Mouse (Mus musculus) megakaryocyte, embryonic 14.5 days (primary cell): ENCODE measurements around the gene Chil1. TPM values are rescaled to one million over a fixed set of nuclear protein-coding genes. Genes with fewer than 3 reads are reported as not detected.
A peak's percentile ranks its signal among the peaks of the same experiment; 100 is the strongest.

ENCODE experiments used
- H3K27me3 ChIP-seq: replicated peaks from 2 replicates; pipeline ENCODE3; 2012; ENCODE audit warnings: inconsistent platforms
- H3K36me3 ChIP-seq: replicated peaks from 2 replicates; pipeline ENCODE3; 2012; ENCODE audit warnings: low read length, inconsistent platforms, mixed read lengths
- H3K4me1 ChIP-seq: 2 replicates; pipeline ENCODE4 v1.6.1; 2012; ENCODE audit warnings: inconsistent platforms
- H3K4me3 ChIP-seq: replicated peaks from 2 replicates; pipeline ENCODE3; 2012; ENCODE audit warnings: moderate library complexity, mild to moderate bottlenecking, inconsistent platforms
- H3K9me3 ChIP-seq: 2 replicates; pipeline ENCODE4 v1.6.1; 2012; ENCODE audit warnings: inconsistent platforms
- FLI1 ChIP-seq: IDR thresholded peaks from 2 replicates; pipeline ENCODE4 v1.6.1; 2012; ENCODE audit warnings: low read length, inconsistent platforms, mixed read lengths
- GATA1 ChIP-seq: IDR thresholded peaks from 3 replicates; pipeline ENCODE4 v1.6.1; 2012; ENCODE audit warnings: mixed read lengths, low read length, inconsistent platforms, borderline replicate concordance
- polyA plus RNA-seq: library from polyadenylated mRNA; stranded (reverse); fragments of >175 nt; gene quantifications from 2 replicates; pipeline ENCODE4 v1.2.3, GENCODE M21; 2012; ENCODE audit warnings: low replicate concordance; ENCODE audit not compliant: insufficient read depth

Chil1 gene
- polyA plus RNA-seq, 1 experiment, result 5.0 TPM

DNA sequence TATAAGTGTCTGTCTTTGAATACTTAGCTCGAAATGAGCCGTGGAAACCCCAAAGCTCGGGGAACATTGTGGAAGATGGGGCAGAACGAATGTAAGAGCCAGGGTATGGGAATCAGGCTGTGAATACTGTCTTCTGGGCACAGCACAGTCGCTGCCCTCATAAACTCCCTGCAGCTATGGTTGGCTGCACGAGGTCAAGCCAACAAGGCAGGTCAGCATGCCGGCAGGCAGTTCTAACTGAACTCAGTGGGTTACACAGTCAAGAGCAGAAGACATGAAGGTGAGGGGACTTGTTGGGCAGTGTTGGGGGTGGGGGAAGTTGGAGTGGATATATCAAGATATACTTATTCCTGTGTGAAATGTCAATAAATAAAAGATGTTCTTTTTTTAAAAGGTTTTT is 33.1 kb downstream of the Chil1 start:
- TF ChIP-seq FLI1, result no peak
- no peak for TF ChIP-seq GATA1
- no peak overlapping the region for H3K4me3 ChIP-seq
- peaks cover 3% of the 10 kb centered on the region; the same call in 1 of the 2 replicates for H3K4me1 ChIP-seq
- H3K27me3 ChIP-seq, result peaks cover 82% of the 10 kb centered on the region
- H3K36me3 ChIP-seq, result no peaks in the 10 kb centered on the region
- no peaks in the 10 kb centered on the region for H3K9me3 ChIP-seq

DNA sequence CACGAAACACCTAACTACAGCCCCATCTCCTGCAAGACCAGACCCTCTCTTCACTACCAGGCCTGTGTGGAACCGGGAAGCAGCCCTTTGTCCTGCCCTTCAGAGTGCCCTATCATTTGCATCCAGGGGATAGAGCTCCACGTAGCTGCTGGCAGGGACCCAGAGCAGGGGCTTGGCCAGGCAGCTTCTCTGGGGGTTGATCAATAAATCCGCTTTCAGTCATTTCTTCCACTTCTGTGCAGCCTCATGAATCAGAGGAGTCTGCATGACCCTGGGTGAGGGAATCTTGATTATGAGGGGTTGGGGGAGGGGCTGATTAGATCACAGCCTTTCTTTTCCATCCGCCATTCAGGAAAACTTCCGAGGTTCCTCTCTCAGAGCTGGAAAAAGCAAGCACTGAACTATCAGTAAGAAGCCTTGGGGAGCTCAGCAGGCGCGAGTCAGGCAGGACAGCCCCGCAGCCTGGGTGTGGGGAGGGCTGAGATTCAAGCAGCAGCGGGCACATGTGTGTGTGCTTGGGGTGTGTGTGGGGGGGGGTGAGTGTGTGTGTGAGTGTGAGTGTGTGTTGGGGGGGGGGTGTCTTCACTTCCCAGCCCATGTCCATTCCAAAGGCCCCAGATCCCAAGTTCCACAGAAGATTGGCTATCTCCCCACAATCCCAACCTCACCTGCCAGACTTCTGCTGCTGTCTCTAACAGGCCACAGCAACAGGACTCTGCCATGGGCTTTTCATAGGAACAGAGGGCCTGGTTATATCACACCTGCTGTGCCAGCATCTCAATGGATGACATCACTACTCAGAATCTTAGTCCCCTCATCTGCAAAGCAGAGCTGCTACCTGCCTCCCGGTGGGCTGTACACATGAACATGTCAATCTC is 34.0 kb downstream of the Chil1 start:
- TF ChIP-seq FLI1 (no peak), GATA1 (no peak)
- H3K4me3 ChIP-seq, result no peak overlapping the region
- H3K4me1 ChIP-seq, result peaks cover 9% of the 10 kb centered on the region
- no peaks in the 10 kb centered on the region for H3K36me3 ChIP-seq
- H3K27me3 ChIP-seq, result peaks cover 74% of the 10 kb centered on the region
- H3K9me3 ChIP-seq, result no peaks in the 10 kb centered on the region

DNA sequence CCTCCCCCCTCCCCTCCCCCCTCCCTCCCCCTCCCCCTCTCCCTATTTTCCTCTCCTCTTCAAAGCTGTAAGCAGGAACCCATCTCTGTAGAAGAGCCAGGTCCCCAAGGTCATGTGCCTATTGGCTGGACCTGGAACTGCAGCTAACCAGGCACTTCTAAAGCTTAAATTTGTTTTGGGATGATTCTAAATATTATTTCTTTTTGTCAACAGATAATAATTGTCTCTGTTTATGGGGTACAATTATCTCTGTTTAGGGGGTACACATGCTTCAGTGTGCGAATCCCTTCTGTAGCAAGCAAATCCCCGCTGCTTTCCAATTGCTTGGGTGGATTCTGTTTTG is 34.6 kb downstream of the Chil1 start:
- Histone ChIP-seq H3K27me3 (peaks cover 70% of the 10 kb centered on the region), H3K4me3 (no peak overlapping the region), H3K9me3 (no peaks in the 10 kb centered on the region), H3K36me3 (no peaks in the 10 kb centered on the region), H3K4me1 (peaks cover 13% of the 10 kb centered on the region)
- TF ChIP-seq FLI1 (no peak), GATA1 (no peak)

GRCm38 (mm10) chr1:134217028-134217481 is 35.1 kb downstream of the Chil1 start:
- peaks cover 17% of the 10 kb centered on the region for H3K4me1 ChIP-seq
- no peaks in the 10 kb centered on the region for H3K9me3 ChIP-seq
- H3K4me3 ChIP-seq, result no peak overlapping the region
- no peak for TF ChIP-seq FLI1
- no peak for TF ChIP-seq GATA1
- peaks cover 66% of the 10 kb centered on the region for H3K27me3 ChIP-seq
- H3K36me3 ChIP-seq, result no peaks in the 10 kb centered on the region

DNA sequence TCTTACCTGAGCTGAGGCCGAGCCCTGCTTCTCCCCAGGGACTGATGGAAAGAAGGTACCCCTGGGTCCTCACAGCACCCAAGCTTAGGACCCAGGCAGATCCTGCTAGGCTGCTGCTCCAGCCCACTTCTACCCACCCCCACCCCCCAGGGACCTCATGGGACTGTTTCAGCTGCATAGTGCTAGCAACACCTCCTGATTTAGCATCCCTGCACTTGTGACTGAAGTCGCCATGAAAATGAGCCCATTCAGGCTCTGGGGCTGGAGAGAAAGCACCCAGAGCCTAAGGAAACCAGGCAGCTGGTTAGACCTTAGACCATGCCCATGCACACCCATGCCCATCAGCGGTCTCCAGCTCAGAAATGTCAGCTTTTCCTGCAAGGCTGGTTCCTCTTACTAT is 36.0 kb downstream of the Chil1 start:
- Histone ChIP-seq H3K27me3 (peaks cover 65% of the 10 kb centered on the region), H3K4me3 (no peak overlapping the region), H3K36me3 (no peaks in the 10 kb centered on the region), H3K4me1 (peaks cover 26% of the 10 kb centered on the region), H3K9me3 (no peaks in the 10 kb centered on the region)
- TF ChIP-seq FLI1, result no peak
- TF ChIP-seq GATA1, result no peak

DNA sequence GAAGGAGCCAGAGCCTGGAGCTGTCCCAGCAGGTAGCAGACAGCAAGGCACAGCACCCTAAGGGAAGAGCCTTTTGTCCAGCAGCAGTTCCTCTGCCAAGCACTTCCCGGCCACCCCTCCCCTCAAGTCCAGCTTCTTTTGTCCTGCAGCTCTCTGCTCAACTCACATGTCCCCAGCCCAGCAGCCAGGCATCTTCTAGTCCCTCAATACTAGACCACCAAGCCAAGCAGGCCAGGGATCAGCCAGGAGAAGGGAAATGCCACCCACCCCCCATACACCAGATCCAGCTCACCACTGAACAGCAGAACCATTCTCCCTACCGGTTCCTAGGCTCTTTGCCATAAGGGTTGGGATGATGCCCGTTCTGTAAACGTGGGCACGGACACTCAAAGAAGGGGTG is 37.6 kb downstream of the Chil1 start:
- peaks cover 27% of the 10 kb centered on the region for H3K4me1 ChIP-seq
- no peak for TF ChIP-seq GATA1
- no peak overlapping the region for H3K4me3 ChIP-seq
- H3K9me3 ChIP-seq, result no peaks in the 10 kb centered on the region
- H3K36me3 ChIP-seq, result no peaks in the 10 kb centered on the region
- peaks cover 65% of the 10 kb centered on the region for H3K27me3 ChIP-seq

GRCm38 (mm10) chr1:134221172-134221571 is 39.2 kb downstream of the Chil1 start:
- H3K27me3 ChIP-seq, result peaks cover 69% of the 10 kb centered on the region
- H3K4me3 ChIP-seq, result no peak overlapping the region
- H3K36me3 ChIP-seq, result no peaks in the 10 kb centered on the region
- TF ChIP-seq GATA1, result no peak
- TF ChIP-seq FLI1, result no peak
- no peaks in the 10 kb centered on the region for H3K9me3 ChIP-seq
- H3K4me1 ChIP-seq, result peaks cover 27% of the 10 kb centered on the region

GRCm38 (mm10) chr1:134222122-134223055 is 40.4 kb downstream of the Chil1 start:
- Histone ChIP-seq H3K9me3 (no peaks in the 10 kb centered on the region), H3K4me1 (peaks cover 27% of the 10 kb centered on the region), H3K27me3 (peaks cover 71% of the 10 kb centered on the region), H3K4me3 (peak overlapping the region; percentile 20), H3K36me3 (no peaks in the 10 kb centered on the region)
- no peak for TF ChIP-seq FLI1
- no peak for TF ChIP-seq GATA1

- peaks cover 27% of the 10 kb centered on the region for H3K4me1 ChIP-seq
- no peaks in the 10 kb centered on the region for H3K9me3 ChIP-seq
- no peaks in the 10 kb centered on the region for H3K36me3 ChIP-seq
- no peak overlapping the region for H3K4me3 ChIP-seq
- TF ChIP-seq FLI1 (no peak), GATA1 (no peak)
- peaks cover 56% of the 10 kb centered on the region for H3K27me3 ChIP-seq
Observed at GRCm38 (mm10) chr1:134224649-134225227, 42.8 kb downstream of the Chil1 start.

DNA sequence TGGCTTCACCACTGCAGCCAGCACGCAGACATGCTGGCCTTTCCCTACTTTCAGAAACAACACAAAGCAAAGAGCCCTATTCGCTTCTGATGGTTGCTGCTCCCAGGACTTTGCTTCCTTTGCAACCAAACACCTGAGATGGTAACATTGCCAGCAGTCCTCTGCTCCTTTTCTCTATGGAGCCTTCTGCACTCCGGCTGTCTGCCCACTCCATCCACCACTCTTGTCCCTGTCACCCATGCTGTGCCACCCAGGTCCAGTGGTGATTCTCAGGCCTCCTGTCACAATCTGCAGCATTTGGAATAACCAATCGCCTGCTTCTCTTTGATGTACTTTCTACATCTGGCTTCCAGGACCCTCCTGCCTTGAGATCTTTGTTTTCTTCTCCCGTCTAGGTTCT is 43.4 kb downstream of the Chil1 start:
- no peak for TF ChIP-seq FLI1
- TF ChIP-seq GATA1, result no peak
- peaks cover 27% of the 10 kb centered on the region for H3K4me1 ChIP-seq
- H3K27me3 ChIP-seq, result peaks cover 60% of the 10 kb centered on the region
- no peak overlapping the region for H3K4me3 ChIP-seq
- no peaks in the 10 kb centered on the region for H3K36me3 ChIP-seq
- no peaks in the 10 kb centered on the region for H3K9me3 ChIP-seq
